Mouse (Mus musculus) cerebellum, adult 9-11 months (tissue): Measurements from ENCODE around the gene Mrpl43.

Experiments
- DNase-seq: peaks from one replicate; pipeline ENCODE4 v3.0.0; 2022

Mrpl43 gene

GRCm38 (mm10) chr19:45007021-45007420 is 779 bp upstream of the Mrpl43 start:
- no peak for DNase-seq

DNA sequence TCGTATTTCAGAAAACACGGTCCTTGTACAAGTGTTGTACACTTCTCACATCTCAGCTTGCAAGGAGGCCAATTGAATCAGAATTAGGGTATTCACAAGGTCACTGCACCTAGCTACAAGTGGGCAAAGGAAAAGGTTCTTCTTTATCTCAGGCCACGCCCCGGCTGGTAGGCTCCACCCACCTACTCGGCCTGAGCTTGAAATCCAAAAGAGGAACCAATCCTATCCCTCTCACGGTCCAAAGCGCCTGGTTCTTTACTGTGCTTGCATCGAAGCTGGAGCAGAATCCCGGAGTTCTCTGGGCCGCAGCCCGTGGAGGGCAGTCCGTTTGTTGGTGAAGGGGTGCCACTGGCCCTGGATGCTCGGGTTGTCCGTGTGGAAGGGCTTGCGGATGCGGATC is 798 bp downstream of the Mrpl43 start, which contains the start of gene Twnk:
Twnk (plus strand) TSS at position 220 of the 400 bp plus-strand sequence.
- DNase-seq = no peak

DNA sequence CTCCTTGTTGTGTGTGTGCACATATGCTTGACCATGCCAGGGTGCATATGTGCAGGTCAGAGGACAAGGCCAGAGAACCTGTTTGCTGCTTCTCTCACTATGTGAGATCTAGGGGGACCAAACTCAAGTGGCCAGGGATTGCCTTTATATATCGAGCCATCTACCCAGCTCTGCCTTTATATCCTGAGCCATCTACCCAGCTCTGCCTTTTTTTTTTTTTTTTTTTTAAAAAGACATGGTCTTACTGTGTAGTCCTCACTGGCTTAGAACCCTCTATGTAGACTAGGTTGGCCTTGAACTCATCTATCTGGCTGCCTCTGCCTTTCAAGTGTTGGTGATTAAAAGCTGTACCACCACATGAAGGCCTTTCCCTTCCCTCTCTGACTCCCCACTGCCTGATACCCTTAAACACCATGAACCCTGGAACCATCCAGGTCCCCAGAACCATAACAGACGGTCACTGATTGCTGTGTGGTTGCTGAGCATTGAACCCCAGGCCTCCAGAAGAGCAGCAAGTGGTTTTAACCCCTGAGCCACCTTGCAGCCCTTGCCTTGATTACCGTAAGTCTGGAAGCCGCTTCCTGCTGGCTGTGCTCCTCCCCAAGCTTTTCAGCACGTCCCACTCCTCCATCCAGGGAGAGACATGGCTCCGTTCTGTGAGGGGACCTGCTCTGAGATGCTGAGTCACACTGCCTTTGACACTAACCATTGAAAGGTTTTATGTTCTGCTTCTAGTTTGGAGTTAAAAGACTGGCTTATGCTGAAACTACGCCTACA is 2.3 kb downstream of the Mrpl43 start:
- DNase-seq = no peak

GRCm38 (mm10) chr19:45002301-45002700 is 3.9 kb downstream of the Mrpl43 start:
- DNase-seq = peak; percentile 28

DNA sequence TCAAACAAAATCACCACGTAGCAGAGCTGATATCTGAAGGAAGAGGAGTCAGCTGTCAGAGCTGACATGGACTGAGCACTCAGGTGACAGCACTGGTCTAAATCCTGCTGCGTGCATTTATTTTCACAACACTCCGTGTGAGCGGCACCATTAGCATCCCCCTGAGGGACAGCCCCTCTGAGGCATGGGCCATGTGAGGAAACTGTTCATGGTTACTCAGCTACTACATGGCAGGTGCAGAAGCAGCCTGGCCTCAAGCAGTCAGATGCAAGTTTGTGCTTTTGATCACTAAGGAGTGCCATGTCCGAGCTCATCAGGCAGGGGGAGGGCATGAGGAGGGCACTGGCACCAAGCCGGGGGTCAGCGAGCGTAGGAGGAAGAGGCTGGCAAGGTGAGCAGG is 6.6 kb downstream of the Mrpl43 start:
- DNase-seq = peak; percentile 10

DNA sequence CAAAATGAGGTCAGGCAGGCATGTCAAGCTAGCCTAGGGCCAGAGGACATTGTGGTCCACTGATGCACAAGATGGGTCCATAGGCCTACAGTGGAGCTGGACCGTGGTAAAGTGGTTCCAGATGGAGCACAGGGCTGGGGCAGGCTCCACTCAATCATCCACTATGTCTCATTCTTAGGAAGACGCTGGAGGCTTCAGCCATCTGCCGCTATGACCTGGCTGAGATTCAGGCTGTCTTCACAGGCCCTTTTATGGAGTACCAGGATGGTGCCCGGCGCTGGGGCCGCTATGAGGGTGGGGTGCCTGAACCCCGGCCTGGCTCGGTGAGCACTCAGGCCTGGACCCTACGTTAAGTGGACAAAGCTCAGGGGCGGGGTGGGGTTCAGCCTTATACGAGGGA is 8.5 kb downstream of the Mrpl43 start:
- peak; percentile 48 for DNase-seq

GRCm38 (mm10) chr19:44992712-44993111 is 13.5 kb downstream of the Mrpl43 start:
- DNase-seq = peak; percentile 16

DNA sequence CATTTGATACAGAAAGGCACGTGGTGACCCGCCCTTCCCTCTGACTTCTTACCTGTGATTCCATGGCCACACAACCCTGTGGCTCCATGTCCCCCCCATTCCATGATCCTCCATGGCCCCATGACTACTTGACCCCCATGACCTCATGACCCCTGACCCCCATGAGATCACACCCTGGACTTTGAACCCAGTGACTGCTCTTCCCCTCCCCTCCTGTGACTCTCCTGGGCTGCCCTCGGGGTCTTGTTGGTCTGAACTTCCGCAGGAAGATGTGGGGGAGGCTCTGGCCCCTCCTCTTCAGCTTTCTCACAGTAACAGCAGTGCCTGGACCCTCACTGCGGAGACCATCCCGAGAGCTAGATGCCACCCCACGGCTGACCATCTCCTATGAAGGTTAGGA is 14.0 kb downstream of the Mrpl43 start:
- peak; percentile 25 for DNase-seq

DNA sequence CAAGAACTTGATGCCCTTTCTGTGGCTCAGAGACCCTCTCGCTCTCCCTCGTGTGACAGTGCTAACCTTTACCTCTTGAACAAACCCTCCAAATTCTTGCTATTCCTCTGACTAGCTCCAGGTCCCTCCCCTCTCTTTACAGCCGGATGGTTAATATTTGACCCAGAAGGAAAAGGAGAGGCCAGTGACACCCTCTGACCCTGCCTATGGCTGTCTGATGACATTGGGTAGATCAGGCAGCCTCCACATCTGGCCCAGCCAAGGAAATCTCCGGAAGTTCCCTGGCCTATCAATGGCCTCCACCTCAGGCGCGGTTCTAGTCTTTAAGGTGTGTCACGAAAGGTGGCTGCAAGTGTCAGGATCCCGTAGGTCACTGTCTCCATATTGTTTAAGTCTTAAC is 15.2 kb downstream of the Mrpl43 start:
- DNase-seq = peak; percentile 20

DNA sequence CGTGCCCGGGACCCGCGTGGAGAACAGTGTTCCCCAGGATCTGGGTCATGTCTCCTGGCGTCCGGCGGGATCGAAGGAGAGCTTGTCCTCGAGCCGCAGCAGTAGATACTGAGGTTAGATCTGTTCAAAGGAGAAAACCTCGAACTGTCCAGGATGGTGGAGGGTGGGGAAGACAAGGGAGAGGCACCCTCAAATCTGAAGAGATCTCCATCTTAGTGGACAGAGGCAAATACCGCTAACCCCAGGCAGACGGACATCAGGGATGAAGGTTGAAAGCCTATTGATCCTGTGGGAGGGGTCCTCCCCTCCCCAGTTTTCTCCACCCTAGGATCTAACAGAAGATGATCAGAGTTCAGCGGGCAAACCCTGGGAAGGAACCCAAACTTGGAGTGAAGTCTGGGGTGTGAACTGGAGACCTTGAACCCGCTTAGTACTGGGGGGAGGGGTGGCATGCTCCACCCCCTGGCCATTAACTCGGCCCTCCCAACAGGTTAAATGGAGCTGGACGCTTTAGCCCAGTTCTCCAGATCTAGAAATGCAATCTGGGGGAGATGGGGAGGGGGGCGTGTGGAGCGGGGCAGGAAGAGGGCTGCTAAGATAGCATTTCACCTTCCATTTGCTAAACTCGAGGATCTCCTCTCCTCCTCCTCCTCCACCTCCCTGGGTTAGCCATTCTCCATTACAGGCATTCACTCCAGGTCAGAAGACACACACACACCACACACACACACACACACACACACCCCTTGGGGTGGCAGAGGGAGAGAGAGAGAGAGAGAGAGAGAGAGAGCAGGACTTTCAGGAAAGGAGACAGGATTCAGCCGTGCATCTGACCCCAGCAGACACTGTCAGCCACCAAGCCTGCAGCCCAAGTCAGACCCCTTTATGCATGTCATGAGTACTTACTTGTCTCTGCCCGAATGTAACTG is 16.4 kb downstream of the Mrpl43 start:
- DNase-seq = peak; percentile 55

DNA sequence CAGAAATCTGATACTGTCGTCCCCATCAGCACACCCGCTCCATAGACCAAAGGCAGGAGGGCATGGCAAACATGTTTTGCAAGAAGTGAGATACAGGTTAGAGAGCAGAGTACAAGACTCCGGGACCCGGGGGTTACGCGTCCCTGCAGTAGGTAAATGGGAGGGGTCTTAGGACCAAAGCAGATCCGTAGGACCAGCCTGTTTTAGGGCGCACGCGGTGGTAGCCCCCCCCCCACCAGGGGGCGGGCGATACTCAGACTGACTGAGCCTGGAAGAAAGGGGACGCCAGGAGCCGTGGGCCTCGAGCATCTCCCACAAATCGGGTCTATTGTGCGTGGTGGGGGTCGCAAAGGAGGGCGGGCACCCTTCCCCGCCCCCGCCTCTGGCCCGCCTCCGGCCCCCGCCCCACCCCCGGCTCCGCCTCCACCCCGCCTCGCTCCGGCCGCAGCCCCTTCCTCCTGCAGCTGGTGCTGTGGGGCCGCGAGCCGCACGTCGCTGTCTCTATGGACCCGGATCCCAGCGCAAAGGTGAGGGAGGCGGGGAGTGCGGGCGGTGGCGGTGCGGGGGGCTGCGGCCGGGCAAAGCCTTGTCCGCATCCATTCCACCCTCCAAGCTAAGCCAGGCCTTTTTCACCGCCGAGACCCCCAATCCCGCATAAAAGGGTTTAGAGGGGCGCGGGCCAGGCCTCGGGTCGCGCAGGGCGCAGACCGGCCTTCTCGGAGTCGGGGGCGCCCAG is 17.2 kb downstream of the Mrpl43 start, which contains the start of gene Sema4g:
Sema4g (plus strand) TSS at position 271 of the 736 bp plus-strand sequence.
- DNase-seq = peak; percentile 61

DNA sequence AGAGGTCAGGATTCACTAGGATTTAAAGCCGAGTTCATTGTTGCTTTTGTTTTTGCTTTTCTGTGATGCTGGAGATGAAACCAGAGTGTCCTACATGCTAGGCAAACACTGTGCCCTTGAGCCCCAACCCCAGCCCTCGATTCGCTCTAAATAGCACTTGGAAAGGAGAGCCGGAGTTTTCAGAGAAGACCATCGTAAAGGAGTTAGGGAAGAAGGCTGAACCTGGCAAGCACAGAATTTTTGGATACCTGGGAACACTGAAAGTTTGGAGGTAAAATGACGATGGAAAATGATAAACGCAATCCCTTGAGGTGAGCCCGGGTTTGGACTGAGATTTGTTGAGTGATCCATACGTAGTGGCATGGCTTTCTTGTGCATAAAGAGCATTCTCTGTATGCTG is 17.9 kb downstream of the Mrpl43 start:
- no peak for DNase-seq

- DNase-seq = peak; percentile 22
Measured at GRCm38 (mm10) chr19:44987851-44988250, 18.4 kb downstream of the Mrpl43 start.

- peak; percentile 17 for DNase-seq
Measured at GRCm38 (mm10) chr19:44987004-44987403, 19.2 kb downstream of the Mrpl43 start.

GRCm38 (mm10) chr19:44985159-44985988 is 20.9 kb downstream of the Mrpl43 start:
- DNase-seq = no peak

DNA sequence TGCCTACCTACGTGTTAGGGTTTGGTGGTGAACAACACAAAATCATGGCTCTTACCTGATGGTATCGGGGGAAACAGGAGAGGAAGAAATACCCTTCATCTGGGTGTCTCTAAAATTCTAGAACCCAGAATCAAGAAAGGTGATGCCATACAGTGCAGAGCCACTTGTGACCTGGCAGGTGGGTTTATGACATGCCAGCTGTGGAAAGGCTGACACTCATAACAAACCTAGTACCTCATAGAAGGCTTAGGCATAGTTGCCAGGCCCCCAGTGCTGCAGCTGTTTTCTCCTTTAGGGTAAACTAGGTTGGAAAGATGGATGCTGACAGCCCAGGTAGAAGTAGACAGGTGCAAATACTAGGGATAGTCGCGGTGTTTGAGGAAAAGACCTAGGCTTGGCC is 21.8 kb downstream of the Mrpl43 start:
- no peak for DNase-seq

DNA sequence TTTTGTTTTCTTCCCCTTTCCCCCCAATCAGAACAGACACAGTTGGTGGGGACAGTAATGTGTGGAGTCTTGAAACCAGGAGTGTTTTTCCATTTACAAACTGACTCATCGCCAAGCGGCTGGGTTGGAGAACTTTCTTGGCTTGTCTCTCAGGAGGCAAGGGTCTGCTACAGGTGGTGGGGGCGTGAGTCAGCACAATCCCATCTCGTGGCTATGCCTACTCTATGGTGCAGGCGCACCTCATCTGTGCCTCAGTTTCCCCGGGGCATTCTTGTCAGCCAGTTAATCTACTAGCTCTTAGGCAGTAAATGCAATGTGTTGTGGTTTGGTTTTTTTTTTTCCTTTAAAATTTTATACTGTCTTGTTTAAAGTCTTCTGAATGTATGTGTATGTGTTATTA is 22.9 kb downstream of the Mrpl43 start:
- no peak for DNase-seq

GRCm38 (mm10) chr19:44982477-44983115 is 23.6 kb downstream of the Mrpl43 start:
- no peak for DNase-seq

DNA sequence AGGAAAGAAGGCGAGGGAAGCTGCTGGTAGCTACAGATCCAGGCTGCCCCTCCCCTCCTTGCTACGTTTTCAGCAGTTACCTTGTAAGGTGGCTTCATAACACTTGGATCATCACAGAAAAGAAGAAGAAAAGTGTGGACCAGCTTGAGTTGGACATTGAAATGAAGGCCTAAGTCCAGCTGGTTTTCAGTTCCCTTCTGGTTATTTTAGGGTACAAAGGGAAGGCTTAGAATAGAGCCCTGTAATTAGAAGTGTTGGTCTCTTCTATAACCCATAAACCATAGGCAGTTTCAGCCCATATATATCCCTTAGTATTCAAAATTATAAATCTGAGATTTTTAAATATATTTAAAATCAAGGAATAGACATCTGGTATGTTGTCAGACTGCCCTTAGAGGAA is 25.5 kb downstream of the Mrpl43 start:
- no peak for DNase-seq

DNA sequence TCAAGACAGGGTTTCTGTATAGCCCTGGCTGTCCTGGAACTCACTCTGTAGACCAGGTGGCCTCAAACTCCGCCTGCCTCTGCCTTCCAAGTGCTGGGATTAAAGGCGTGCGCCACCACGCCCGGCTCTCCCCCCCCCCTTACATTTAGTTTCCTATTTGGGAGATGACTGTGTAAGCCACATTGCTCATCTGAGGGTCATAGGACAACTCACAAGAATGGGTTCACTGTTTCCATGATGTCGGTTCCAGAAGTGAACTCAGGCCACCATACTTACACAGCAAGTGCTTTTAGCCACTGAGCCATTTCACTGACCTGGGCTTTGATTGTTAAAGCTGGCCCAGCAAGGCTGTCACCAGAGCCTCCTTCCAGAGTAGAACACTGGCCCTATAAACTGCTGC is 29.1 kb downstream of the Mrpl43 start:
- no peak for DNase-seq

- DNase-seq = no peak
Measured at GRCm38 (mm10) chr19:44976636-44977035, 29.6 kb downstream of the Mrpl43 start.

GRCm38 (mm10) chr19:44968329-44968728 is 37.9 kb downstream of the Mrpl43 start:
- no peak for DNase-seq
